Mouse (Mus musculus): Measurements from ENCODE around the gene Elmo3.

- TF ChIP-seq CTCF (IDR thresholded peaks at IDR 0.05; ENCODE audit: low read depth) (peak; percentile 9; the same call in 1 of the 2 replicates), EP300 (IDR thresholded peaks at IDR 0.05; ENCODE audit: low read depth) (no peak)
These were observed 42.0 kb upstream of the Elmo3 start for GRCm38 (mm10) chr8:105263244-105263912.
